Mouse (Mus musculus) liver, postnatal 0 days (tissue): ENCODE measurements at regions not wholly inside any gene's neighbourhood (a gene's known extent, or its start where the extent isn't known, plus 50 kb on each side); places are given as distances from the start of the nearest gene placed in this dataset.

Experiments
- CTCF ChIP-seq: sonication (generic); IDR thresholded peaks from 2 replicates; pipeline ENCODE4 v1.5.1; 2016; ENCODE audit warnings: antibody characterized with exemption, low read depth
- EP300 ChIP-seq: IDR thresholded peaks from 2 replicates; pipeline ENCODE4 v1.6.1; 2016; ENCODE audit warnings: antibody characterized with exemption, low read depth, mild to moderate bottlenecking

DNA sequence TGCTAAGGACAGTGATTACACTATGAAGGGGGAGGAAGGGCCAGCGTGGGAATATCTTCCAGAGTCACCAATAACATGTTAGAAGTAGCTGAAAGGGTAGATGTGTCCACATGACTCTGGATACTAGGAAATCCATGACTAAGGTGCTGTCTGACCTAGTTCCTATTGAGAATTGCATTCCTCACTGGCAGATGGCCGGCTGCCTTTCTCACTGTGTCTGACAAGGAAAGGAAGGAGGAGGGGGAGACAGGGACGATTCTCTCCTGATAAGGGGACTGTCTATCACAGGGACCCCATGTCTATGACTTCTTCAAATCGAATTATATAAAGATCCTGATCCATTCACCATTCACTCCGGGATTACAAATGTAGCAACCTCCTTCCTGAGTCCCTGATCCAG is 289.9 kb downstream of the Zfp326 start:
- TF ChIP-seq CTCF (no peak), EP300 (no peak)
